ENCODE assay signal across 10 mouse cellular contexts in the genomic region with DNA sequence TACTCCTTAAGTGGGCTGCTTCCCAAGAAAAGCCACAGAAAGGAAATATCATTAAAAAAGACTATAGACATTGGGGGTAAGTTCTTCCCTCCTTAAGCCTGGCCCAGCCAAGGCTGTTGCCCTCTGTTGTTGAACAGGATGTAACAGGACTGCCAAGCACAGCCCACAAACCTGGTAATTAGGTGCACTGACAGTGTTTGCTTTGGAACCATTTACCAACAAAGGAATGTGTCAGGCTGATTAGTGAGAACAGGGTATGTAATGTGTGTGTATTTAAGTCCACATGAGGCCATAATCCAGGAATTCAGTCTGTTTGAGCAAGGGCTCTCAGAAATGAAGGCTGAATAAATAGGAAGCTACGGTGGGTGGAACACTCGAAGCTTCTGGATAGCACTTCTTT.
DNase-seq lines count a peak whose midpoint lies in the region; ATAC-seq and TF ChIP-seq lines count a peak whose summit lies in the region.
"Had no signal": no experiment of that assay in that cellular context is flagged by ENCODE, and none has a peak within 500 bp of the region (broad histone marks: within the 10 kb centered on the region; RNA-seq: fewer than 3 reads in every experiment).

No protein-coding gene starts in this region.

- peak; percentile 98 for TF ChIP-seq EP300 in lung, postnatal 0 days (IDR thresholded peaks at IDR 0.05)

- no peaks in the 10 kb centered on the region for H3K36me3 ChIP-seq in forebrain, embryonic 13.5 days (ENCODE audit: poor library complexity, severe bottlenecking)
- no peaks in the 10 kb centered on the region for H3K36me3 ChIP-seq in forebrain, postnatal 0 days (ENCODE audit: insufficient read depth)
- H3K36me3 ChIP-seq in embryonic facial prominence, embryonic 11.5 days (replicated peaks; ENCODE audit: control insufficient read depth, insufficient read depth, low read depth, low read length), result no peaks in the 10 kb centered on the region
- no peaks in the 10 kb centered on the region for H3K36me3 ChIP-seq in intestine, postnatal 0 days (ENCODE audit: control insufficient read depth, insufficient read depth)
- H3K36me3 ChIP-seq in lung, postnatal 0 days (ENCODE audit: insufficient read depth, low read length), result no peaks in the 10 kb centered on the region

- no peak overlapping the region for H3K27ac ChIP-seq in forebrain, embryonic 13.5 days
- no peak overlapping the region for H3K27ac ChIP-seq in forebrain, postnatal 0 days (ENCODE audit: low read depth, low read length)
- no peak overlapping the region for H3K27ac ChIP-seq in embryonic facial prominence, embryonic 11.5 days (replicated peaks; ENCODE audit: low read depth, low read length)
- H3K27ac ChIP-seq in intestine, postnatal 0 days (ENCODE audit: low read depth, low read length), result no peak overlapping the region
- H3K27ac ChIP-seq in lung, postnatal 0 days (ENCODE audit: low read length), result peak overlapping the region; percentile 69

- H3K4me1 ChIP-seq in forebrain, embryonic 13.5 days, result peaks cover 16% of the 10 kb centered on the region
- no peaks in the 10 kb centered on the region for H3K4me1 ChIP-seq in forebrain, postnatal 0 days (ENCODE audit: insufficient read depth)
- no peaks in the 10 kb centered on the region for H3K4me1 ChIP-seq in embryonic facial prominence, embryonic 11.5 days (ENCODE audit: control insufficient read depth, insufficient read depth, low read length)
- H3K4me1 ChIP-seq in intestine, postnatal 0 days (replicated peaks; ENCODE audit: control insufficient read depth, insufficient read depth, low read length), result peaks cover 6% of the 10 kb centered on the region; the same call in 1 of the 2 replicates
- H3K4me1 ChIP-seq in lung, postnatal 0 days (ENCODE audit: insufficient read depth, low read depth, low read length), result no peaks in the 10 kb centered on the region; the same call in 1 of the 2 replicates

- no peak for DNase-seq in forebrain, postnatal 0 days
- DNase-seq in embryonic facial prominence, embryonic 11.5 days (ENCODE audit: low spot score), result peak; percentile 23
- peak; percentile 95 for DNase-seq in lung, postnatal 0 days (ENCODE audit: low spot score)
- no peak for DNase-seq in urinary bladder, adult 18-20 months (ENCODE audit: low spot score in 2 of 2)
- no peak for DNase-seq in layer of hippocampus, adult 11-12 months (ENCODE audit: low spot score)
- DNase-seq in ovary, adult 18-20 months (ENCODE audit: low spot score), result no peak
- DNase-seq: cerebellum, adult 2 months; right cerebral cortex, postnatal 14 days had no signal

- TF ChIP-seq CTCF in forebrain, postnatal 0 days (IDR thresholded peaks at IDR 0.05; ENCODE audit: low read depth), result no peak
- peak; percentile 12; the same call in 1 of the 2 replicates for TF ChIP-seq CTCF in intestine, postnatal 0 days (IDR thresholded peaks at IDR 0.05; ENCODE audit: low read depth)
- TF ChIP-seq CTCF in lung, postnatal 0 days (IDR thresholded peaks at IDR 0.05), result no peak

- H3K4me3 ChIP-seq in forebrain, embryonic 13.5 days, result no peak overlapping the region
- no peak overlapping the region for H3K4me3 ChIP-seq in forebrain, postnatal 0 days (ENCODE audit: low read depth, low read length)
- no peak overlapping the region for H3K4me3 ChIP-seq in embryonic facial prominence, embryonic 11.5 days (ENCODE audit: low read depth, low read length)
- H3K4me3 ChIP-seq in intestine, postnatal 0 days (ENCODE audit: low read depth, low read length), result no peak overlapping the region
- H3K4me3 ChIP-seq in lung, postnatal 0 days (ENCODE audit: low read depth, low read length), result no peak overlapping the region

- 15% methylated on average over 2 of the region's 2 CpGs for WGBS in forebrain, embryonic 13.5 days
- 20% methylated on average over 2 of the region's 2 CpGs for WGBS in forebrain, postnatal 0 days
- WGBS in embryonic facial prominence, embryonic 11.5 days, result 54% methylated on average over 2 of the region's 2 CpGs
- WGBS in intestine, postnatal 0 days, result 36% methylated on average over 2 of the region's 2 CpGs
- WGBS in lung, postnatal 0 days, result 44% methylated on average over 2 of the region's 2 CpGs

- no peak overlapping the region for H3K9ac ChIP-seq in forebrain, embryonic 13.5 days
- no peak overlapping the region for H3K9ac ChIP-seq in forebrain, postnatal 0 days
- no peak overlapping the region for H3K9ac ChIP-seq in embryonic facial prominence, embryonic 11.5 days (replicated peaks; ENCODE audit: low read length)
- no peak overlapping the region for H3K9ac ChIP-seq in intestine, postnatal 0 days (ENCODE audit: low read depth, low read length)
- H3K9ac ChIP-seq in lung, postnatal 0 days (replicated peaks; ENCODE audit: low read depth), result no peak overlapping the region; the same call in 1 of the 2 replicates

- H3K27me3 ChIP-seq in forebrain, embryonic 13.5 days, result peaks cover 7% of the 10 kb centered on the region; the same call in 1 of the 2 replicates
- H3K27me3 ChIP-seq in forebrain, postnatal 0 days (ENCODE audit: insufficient read depth, low read length), result no peaks in the 10 kb centered on the region
- no peaks in the 10 kb centered on the region for H3K27me3 ChIP-seq in embryonic facial prominence, embryonic 11.5 days (ENCODE audit: control insufficient read depth, insufficient read depth, low read length)
- H3K27me3 ChIP-seq in intestine, postnatal 0 days (replicated peaks; ENCODE audit: control insufficient read depth, insufficient read depth, low read length), result no peaks in the 10 kb centered on the region
- H3K27me3 ChIP-seq in lung, postnatal 0 days (replicated peaks; ENCODE audit: insufficient read depth, low read length), result no peaks in the 10 kb centered on the region

- H3K4me2 ChIP-seq in forebrain, embryonic 13.5 days, result no peak overlapping the region
- H3K4me2 ChIP-seq in forebrain, postnatal 0 days (ENCODE audit: low read depth), result no peak overlapping the region
- no peak overlapping the region for H3K4me2 ChIP-seq in embryonic facial prominence, embryonic 11.5 days (ENCODE audit: low read depth, low read length)
- H3K4me2 ChIP-seq in intestine, postnatal 0 days (replicated peaks; ENCODE audit: low read depth), result no peak overlapping the region
- no peak overlapping the region for H3K4me2 ChIP-seq in lung, postnatal 0 days (replicated peaks; ENCODE audit: low read depth, low read length)

- H3K9me3 ChIP-seq in forebrain, embryonic 13.5 days (replicated peaks), result no peaks in the 10 kb centered on the region
- H3K9me3 ChIP-seq in forebrain, postnatal 0 days (ENCODE audit: low read length), result no peaks in the 10 kb centered on the region
- no peaks in the 10 kb centered on the region for H3K9me3 ChIP-seq in embryonic facial prominence, embryonic 11.5 days (replicated peaks; ENCODE audit: control insufficient read depth, low read length)
- no peaks in the 10 kb centered on the region for H3K9me3 ChIP-seq in intestine, postnatal 0 days (ENCODE audit: control insufficient read depth)
- no peaks in the 10 kb centered on the region for H3K9me3 ChIP-seq in lung, postnatal 0 days (ENCODE audit: low read length)

- peak; percentile 53; the same call in 1 of the 2 replicates for ATAC-seq in forebrain, embryonic 13.5 days
- no peak for ATAC-seq in forebrain, postnatal 0 days
- ATAC-seq in embryonic facial prominence, embryonic 11.5 days (replicated peaks; ENCODE audit: insufficient number of reproducible peaks, low FRiP score, low TSS enrichment, low read depth), result no peak
- peak; percentile 75 for ATAC-seq in intestine, postnatal 0 days
- ATAC-seq in lung, postnatal 0 days, result peak; percentile 97

Comparison
In these comparisons a context has a peak if more than half of its experiments do, and no peak if none do; other contexts are left out.
1. ATAC-seq: peak in forebrain, embryonic 13.5 days (single experiment), intestine, postnatal 0 days (single experiment) and lung, postnatal 0 days (single experiment); none in forebrain, postnatal 0 days (single experiment) and embryonic facial prominence, embryonic 11.5 days (single experiment).
2. DNase-seq: peak in embryonic facial prominence, embryonic 11.5 days (single experiment) and lung, postnatal 0 days (single experiment); none in forebrain, postnatal 0 days (single experiment), urinary bladder, adult 18-20 months (0 of 2), layer of hippocampus, adult 11-12 months (single experiment) and ovary, adult 18-20 months (single experiment).